Mouse (Mus musculus) liver, embryonic 15.5 days (tissue): ENCODE measurements around the gene Insyn1. TPM values are rescaled to one million over a fixed set of nuclear protein-coding genes. Genes with fewer than 3 reads are reported as not detected.
A peak's percentile ranks its signal among the peaks of the same experiment; 100 is the strongest.

ENCODE experiments used
- ATAC-seq: fragments of 200-750 bp; cut with Nextera tagmentation; 2 replicates; pipeline ENCODE4 v1.8.0; 2017; ENCODE audit warnings: moderate number of reproducible peaks, mild to moderate bottlenecking, moderate library complexity; ENCODE audit not compliant: insufficient read depth
- H3K27ac ChIP-seq: fragments of 300-500 bp; sonication (generic); replicated peaks from 2 replicates; pipeline ENCODE4 v1.5.1; 2015; ENCODE audit warnings: mild to moderate bottlenecking, inconsistent platforms
- H3K27me3 ChIP-seq: fragments of 300-500 bp; sonication (generic); 2 replicates; pipeline ENCODE4 v1.6.1; 2015; ENCODE audit warnings: mild to moderate bottlenecking, inconsistent platforms
- H3K36me3 ChIP-seq: fragments of 300-500 bp; sonication (generic); replicated peaks from 2 replicates; pipeline ENCODE4 v1.6.1; 2015; ENCODE audit warnings: moderate library complexity, mild to moderate bottlenecking, inconsistent platforms
- H3K4me1 ChIP-seq: fragments of 300-500 bp; sonication (generic); replicated peaks from 2 replicates; pipeline ENCODE4 v1.6.1; 2015; ENCODE audit warnings: inconsistent platforms
- H3K4me2 ChIP-seq: fragments of 300-500 bp; sonication (generic); 2 replicates; pipeline ENCODE4 v1.6.1; 2015; ENCODE audit warnings: moderate library complexity, mild to moderate bottlenecking, inconsistent platforms
- H3K4me3 ChIP-seq: fragments of 300-500 bp; sonication (generic); replicated peaks from 2 replicates; pipeline ENCODE4 v1.5.1; 2015; ENCODE audit warnings: mild to moderate bottlenecking, inconsistent platforms
- H3K9ac ChIP-seq: fragments of 300-500 bp; sonication (generic); 2 replicates; pipeline ENCODE4 v1.6.1; 2015; ENCODE audit warnings: moderate library complexity, mild to moderate bottlenecking, inconsistent platforms
- H3K9me3 ChIP-seq: fragments of 300-500 bp; sonication (generic); replicated peaks from 2 replicates; pipeline ENCODE4 v1.6.1; 2016; ENCODE audit warnings: inconsistent platforms
- WGBS: fragments of 180-500 bp; shearing (Covaris S2); methylation state at CpG from one replicate; pipeline ENCODE4 v1.1.7; 2015; ENCODE audit warnings: mixed read lengths; ENCODE audit not compliant: insufficient replicate concordance; 5-methylcytosine and 5-hydroxymethylcytosine counted together
- polyA plus RNA-seq: library from polyadenylated mRNA; unstranded; fragments of >200 nt; fragmentation: Nextera tagmentation; extraction: Ambion mirVana; gene quantifications from 2 replicates; pipeline ENCODE4 v1.2.1, GENCODE M21; 2015

The Insyn1 gene
- polyA plus RNA-seq, 1 experiment from 2014 or later = not detected

DNA sequence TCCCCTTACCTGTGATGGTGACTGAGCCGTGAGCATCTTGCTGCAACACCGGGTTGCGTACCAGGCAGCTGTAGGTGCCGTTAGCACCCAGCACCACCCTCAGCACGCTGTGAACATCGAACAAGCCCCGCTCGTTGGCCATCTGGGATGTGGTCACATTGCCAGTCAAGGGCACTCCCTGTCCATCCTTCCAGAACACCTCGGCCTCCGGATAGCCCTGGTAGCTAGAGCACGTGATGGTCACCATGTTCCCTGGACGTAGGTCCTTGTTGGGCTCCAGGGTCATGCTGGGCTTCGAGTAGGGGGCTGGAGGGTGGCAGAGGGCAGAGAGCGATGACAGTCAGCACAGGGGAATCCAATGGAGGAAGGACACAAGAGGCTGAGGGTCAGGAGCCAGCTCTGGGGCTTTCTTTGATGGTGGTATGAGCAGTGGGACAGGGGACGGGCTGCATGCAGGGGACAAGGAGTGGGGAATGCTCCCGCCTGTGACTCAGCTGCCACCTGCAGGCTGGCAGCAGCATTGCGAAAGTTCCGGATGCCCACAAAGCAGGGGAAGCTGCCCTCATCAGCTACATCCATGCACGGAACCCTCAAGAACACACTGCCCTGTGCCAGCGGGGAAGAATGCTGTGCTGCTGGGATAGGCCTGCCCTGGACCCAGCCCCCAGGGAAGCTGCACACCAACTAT lies 47.2 kb downstream of the Insyn1 start:
- H3K4me2 ChIP-seq = no peak overlapping the region
- peaks cover 2% of the 10 kb centered on the region for H3K4me1 ChIP-seq
- no peak overlapping the region for H3K4me3 ChIP-seq
- no peak overlapping the region for H3K9ac ChIP-seq
- no peak for ATAC-seq
- no peak overlapping the region for H3K27ac ChIP-seq
- no peaks in the 10 kb centered on the region for H3K36me3 ChIP-seq
- no peaks in the 10 kb centered on the region; the same call in none of the 2 replicates for H3K27me3 ChIP-seq
- WGBS = 53% methylated on average over 20 of the region's 20 CpGs
- H3K9me3 ChIP-seq = no peaks in the 10 kb centered on the region

DNA sequence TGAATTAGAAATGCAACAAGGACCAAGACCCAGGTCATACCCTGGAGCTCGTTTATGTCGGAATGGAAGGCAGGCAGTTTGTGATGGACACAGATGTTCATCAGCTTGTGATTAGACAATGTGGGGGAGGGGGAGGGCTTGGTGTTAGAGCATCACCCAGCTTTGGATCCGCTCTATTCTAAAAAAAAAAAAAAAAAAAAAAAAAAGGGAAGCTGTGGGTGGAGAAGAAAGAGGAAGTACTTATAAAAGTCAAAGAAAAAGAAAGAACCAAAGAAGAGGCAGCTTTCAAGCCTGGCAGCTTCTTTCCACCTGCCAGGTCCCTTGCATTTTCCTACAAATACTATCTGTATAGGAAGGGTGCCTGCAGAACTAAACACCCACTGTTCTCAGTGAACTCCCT lies 49.4 kb downstream of the Insyn1 start:
- Histone ChIP-seq H3K9ac (no peak overlapping the region), H3K4me2 (no peak overlapping the region), H3K27ac (no peak overlapping the region), H3K4me3 (no peak overlapping the region), H3K9me3 (no peaks in the 10 kb centered on the region), H3K27me3 (no peaks in the 10 kb centered on the region; the same call in none of the 2 replicates), H3K36me3 (no peaks in the 10 kb centered on the region), H3K4me1 (peaks cover 2% of the 10 kb centered on the region)
- 9% methylated on average over 3 of the region's 3 CpGs for WGBS
- ATAC-seq = no peak

DNA sequence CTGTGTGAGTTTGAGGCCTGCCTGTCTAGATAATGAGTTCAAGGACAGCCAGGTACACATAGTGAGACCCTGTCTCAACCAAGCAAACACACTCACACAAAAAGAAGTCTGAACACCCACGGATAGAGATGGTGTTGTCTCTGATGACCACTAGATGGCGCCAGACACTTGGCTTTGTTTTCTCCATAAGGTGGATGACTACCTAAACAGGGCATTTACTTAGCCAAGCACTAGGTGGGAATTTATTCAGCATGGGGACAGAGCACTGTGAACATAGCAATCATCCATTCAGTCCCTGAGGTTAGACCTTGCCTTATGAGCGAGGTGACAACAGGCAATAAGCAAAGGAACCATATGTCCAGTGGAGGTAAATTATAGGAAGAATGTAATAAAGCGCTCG lies 51.5 kb downstream of the Insyn1 start:
- Histone ChIP-seq H3K27me3 (no peaks in the 10 kb centered on the region; the same call in none of the 2 replicates), H3K4me3 (no peak overlapping the region), H3K4me2 (no peak overlapping the region), H3K27ac (no peak overlapping the region), H3K9me3 (no peaks in the 10 kb centered on the region), H3K36me3 (no peaks in the 10 kb centered on the region), H3K9ac (no peak overlapping the region), H3K4me1 (peaks cover 2% of the 10 kb centered on the region)
- 37% methylated on average over 5 of the region's 5 CpGs for WGBS
- ATAC-seq = no peak

DNA sequence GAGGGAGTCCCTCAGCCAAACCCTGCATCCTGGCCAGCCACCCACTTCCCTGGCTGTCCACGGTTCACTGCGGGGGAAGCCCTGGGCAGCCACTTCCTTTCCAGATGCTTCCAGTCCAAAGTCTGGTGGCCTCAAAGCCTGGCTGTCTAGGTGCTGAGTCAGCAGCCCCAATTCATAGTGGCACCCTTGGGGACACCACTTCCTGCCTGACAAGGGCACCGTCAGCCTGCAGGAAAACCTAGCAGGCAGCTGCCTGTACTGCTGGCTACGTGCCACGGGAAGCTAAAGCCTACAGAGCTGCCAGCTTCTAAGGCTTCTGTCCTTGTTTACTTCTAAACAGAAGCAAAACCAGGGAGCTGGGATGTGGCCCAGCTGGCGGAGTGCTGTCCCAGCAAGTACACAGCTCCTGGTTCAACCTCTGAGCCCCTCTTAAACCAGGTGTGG lies 53.5 kb downstream of the Insyn1 start:
- H3K4me3 ChIP-seq = no peak overlapping the region
- no peaks in the 10 kb centered on the region for H3K36me3 ChIP-seq
- no peak overlapping the region for H3K9ac ChIP-seq
- WGBS = 19% methylated on average over 6 of the region's 6 CpGs
- no peaks in the 10 kb centered on the region for H3K9me3 ChIP-seq
- no peak overlapping the region for H3K27ac ChIP-seq
- H3K4me1 ChIP-seq = no peaks in the 10 kb centered on the region; the same call in 1 of the 2 replicates
- no peaks in the 10 kb centered on the region; the same call in none of the 2 replicates for H3K27me3 ChIP-seq
- H3K4me2 ChIP-seq = no peak overlapping the region
- ATAC-seq = peak; percentile 40

DNA sequence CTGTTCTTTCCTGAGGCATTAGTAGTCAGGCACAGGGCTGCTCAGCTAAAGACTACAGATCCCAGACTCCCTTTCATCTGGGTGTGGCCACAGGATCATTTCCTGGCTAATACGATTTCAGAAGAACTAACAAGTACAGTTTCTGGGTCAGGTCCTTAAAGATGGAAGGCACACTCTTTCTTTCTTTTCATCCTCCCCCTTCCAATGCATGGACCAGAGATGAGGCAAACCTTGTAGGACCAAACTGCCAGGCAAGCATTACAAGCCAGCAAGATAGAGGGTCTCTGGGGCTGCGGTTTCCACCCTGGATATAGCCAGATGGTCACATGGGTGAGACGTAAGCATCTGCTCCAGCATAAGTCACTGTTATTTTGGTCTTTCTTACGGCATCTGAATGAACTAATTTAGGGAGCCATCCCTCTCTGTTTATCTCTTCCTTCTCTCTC lies 56.5 kb downstream of the Insyn1 start:
- no peak for ATAC-seq
- Histone ChIP-seq H3K4me2 (no peak overlapping the region), H3K9me3 (no peaks in the 10 kb centered on the region), H3K27ac (no peak overlapping the region), H3K4me3 (no peak overlapping the region), H3K4me1 (no peaks in the 10 kb centered on the region), H3K27me3 (no peaks in the 10 kb centered on the region; the same call in 1 of the 2 replicates), H3K9ac (no peak overlapping the region), H3K36me3 (no peaks in the 10 kb centered on the region)
- WGBS = 39% methylated on average over 4 of the region's 4 CpGs

DNA sequence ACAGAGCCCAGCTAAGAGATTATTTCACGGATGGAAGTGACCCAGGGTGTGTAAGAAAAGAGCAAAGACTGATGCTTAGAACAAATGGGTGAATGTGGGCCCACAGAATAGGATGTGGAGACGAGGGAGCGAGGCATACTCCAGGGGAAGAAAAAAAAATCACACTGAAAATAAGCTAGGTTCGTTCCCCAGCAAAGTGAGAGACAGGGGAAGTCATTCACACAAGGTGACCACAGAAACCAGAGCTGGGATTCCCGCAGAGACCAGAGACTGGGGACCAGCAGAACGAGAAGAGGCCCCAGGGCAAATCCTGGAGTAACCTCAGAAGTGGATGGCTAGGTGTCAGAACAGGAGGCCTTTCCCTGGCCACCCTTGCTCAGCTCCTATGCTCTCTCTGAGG lies 57.0 kb downstream of the Insyn1 start:
- Histone ChIP-seq H3K4me3 (no peak overlapping the region), H3K9ac (no peak overlapping the region), H3K4me2 (no peak overlapping the region), H3K27me3 (no peaks in the 10 kb centered on the region; the same call in 1 of the 2 replicates), H3K36me3 (no peaks in the 10 kb centered on the region), H3K27ac (no peak overlapping the region), H3K9me3 (no peaks in the 10 kb centered on the region), H3K4me1 (no peaks in the 10 kb centered on the region)
- whole genome bisulfite sequencing = 25% methylated on average over 6 of the region's 6 CpGs
- ATAC-seq = no peak

DNA sequence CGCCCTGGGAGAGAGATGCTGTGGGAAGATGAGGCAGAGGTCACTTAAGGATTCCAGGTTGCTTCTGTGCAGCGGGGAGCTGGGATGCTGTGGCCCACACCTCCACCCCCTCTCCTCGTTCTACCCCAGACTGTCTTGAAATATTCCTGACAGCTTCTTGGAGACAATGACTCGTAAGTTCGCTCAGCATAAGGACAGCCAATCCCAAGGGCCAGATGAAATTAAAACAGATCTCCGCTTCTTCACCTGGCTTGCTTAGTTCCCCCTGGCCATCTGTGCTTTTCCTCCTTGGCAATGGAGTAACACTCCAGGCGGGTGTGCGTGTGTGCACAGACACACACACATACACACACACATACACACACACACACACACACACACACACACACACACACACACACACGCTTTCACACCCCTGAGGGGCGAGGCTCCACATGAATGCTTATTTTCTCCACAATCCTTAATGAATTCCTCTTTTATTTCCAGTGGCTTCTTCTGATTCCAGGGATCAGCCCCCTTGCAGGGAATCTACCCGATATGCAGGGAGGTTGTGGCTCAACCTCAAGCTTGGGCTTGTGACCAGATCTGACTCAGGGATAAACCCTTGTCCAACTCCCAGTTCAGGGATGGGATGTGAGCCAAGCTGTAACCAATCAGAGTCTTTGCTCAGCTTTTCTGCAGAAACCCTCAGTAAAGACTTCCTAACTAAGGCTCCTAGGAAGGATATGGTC lies 58.4 kb downstream of the Insyn1 start:
- ATAC-seq = no peak
- Histone ChIP-seq H3K4me3 (no peak overlapping the region), H3K9me3 (no peaks in the 10 kb centered on the region), H3K27me3 (peaks cover 12% of the 10 kb centered on the region), H3K4me1 (no peaks in the 10 kb centered on the region), H3K9ac (no peak overlapping the region), H3K27ac (no peak overlapping the region), H3K36me3 (no peaks in the 10 kb centered on the region), H3K4me2 (no peak overlapping the region)
- WGBS = 63% methylated on average over 11 of the region's 11 CpGs

DNA sequence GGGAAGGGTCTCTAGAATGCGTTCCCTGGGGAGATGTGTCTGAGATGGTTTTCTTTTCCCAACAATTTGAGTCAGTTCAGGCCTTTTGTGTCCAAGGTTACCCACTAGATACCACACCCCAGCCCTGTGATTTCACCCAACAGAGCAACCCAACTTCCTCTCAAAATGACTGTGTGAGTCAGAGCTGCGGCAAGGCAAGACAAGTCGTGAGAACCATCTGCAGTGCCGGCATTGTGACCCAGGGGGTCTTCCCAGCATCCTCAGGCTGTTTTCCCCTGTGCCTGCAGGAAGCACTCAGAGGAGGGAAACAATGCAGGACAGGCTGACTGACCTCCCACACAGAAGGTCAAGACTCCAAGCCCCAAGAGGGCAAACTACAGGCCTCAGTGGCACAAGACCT lies 60.5 kb downstream of the Insyn1 start:
- no peak overlapping the region for H3K4me2 ChIP-seq
- no peaks in the 10 kb centered on the region for H3K36me3 ChIP-seq
- no peaks in the 10 kb centered on the region for H3K4me1 ChIP-seq
- H3K9ac ChIP-seq = no peak overlapping the region
- 33% methylated on average over 4 of the region's 4 CpGs for WGBS
- peaks cover 33% of the 10 kb centered on the region for H3K27me3 ChIP-seq
- H3K27ac ChIP-seq = no peak overlapping the region
- H3K4me3 ChIP-seq = no peak overlapping the region
- H3K9me3 ChIP-seq = no peaks in the 10 kb centered on the region
- no peak for ATAC-seq

Other genes starting within 250 kb of the Insyn1 start
- gene Pml, start 238.8 kb upstream of the Insyn1 start, polyA plus RNA-seq = 19.3 and 22.0 TPM in 2 replicates
- 4.1 and 5.0 TPM in 2 replicates for gene Stoml1, start 235.4 kb upstream of the Insyn1 start, polyA plus RNA-seq
- gene Loxl1, start 175.4 kb upstream of the Insyn1 start, polyA plus RNA-seq = 2.7 TPM in 2 replicates
- gene Tbc1d21, start 118.1 kb upstream of the Insyn1 start, polyA plus RNA-seq = not detected in 2 replicates
- gene Cd276, start 66.8 kb downstream of the Insyn1 start, polyA plus RNA-seq = 1.4 and 1.5 TPM in 2 replicates
- 87.9 and 88.6 TPM in 2 replicates for gene Nptn, start 93.6 kb downstream of the Insyn1 start, polyA plus RNA-seq